Mouse (Mus musculus): Measurements from ENCODE around the gene Akr1d1.

Akr1d1 gene

DNA sequence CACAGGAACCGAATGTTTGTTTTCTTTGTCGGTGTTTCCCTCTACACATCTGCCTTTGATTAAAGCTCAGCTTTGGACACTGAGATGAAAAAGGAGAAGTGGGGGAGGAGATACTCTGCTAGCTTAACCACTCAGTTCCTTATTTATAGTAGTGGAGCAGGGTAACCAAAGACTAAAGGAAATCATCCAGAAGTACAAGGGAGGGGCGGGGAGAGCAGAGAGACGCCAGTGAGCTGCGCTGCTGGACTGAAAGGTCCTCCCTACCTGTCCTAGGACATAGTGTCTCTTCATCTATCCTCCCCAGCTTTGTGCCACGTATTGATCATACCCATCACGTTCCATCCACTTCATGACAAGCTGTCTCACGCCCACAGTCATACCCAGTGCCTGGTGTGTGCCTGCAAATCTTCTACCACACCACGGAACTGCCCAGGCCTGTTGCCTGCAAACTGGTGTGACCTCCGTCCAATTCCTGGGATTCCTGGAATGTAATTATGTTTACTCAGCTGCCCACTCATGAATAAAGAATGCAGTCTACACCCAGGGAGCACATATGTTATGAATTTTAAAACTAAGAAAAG, 87.5 kb downstream of the Akr1d1 start:
- DNase-seq (ENCODE audit: low read depth, low spot score): no peak

Data from CD4-positive helper T cell, adult 2 months (primary cell).